In genomic region chr1:82972046-82972445, GRCm38 (mm10) we compare ENCODE assay signal across 11 mouse cellular contexts. TPM values are rescaled to one million over a fixed set of nuclear protein-coding genes. Genes with fewer than 3 reads are reported as not detected.
DNase-seq lines count a peak whose midpoint lies in the region; ATAC-seq lines count a peak whose summit lies in the region.
"Had no signal": no experiment of that assay in that cellular context is flagged by ENCODE, and none has a peak within 500 bp of the region (broad histone marks: within the 10 kb centered on the region; RNA-seq: fewer than 3 reads in every experiment).

No protein-coding gene starts in this region.

- H3K4me3 ChIP-seq in midbrain, embryonic 16.5 days (ENCODE audit: low read depth, low read length): no peak overlapping the region
- H3K4me3 ChIP-seq in midbrain, embryonic 13.5 days (replicated peaks): no peak overlapping the region
- no peak overlapping the region for H3K4me3 ChIP-seq in heart, embryonic 13.5 days
- no peak overlapping the region for H3K4me3 ChIP-seq in liver, embryonic 12.5 days

- H3K9me3 ChIP-seq in midbrain, embryonic 16.5 days (replicated peaks; ENCODE audit: control insufficient read depth, low read length, poor library complexity, severe bottlenecking): no peaks in the 10 kb centered on the region
- H3K9me3 ChIP-seq in midbrain, embryonic 13.5 days: no peaks in the 10 kb centered on the region
- no peaks in the 10 kb centered on the region for H3K9me3 ChIP-seq in heart, embryonic 13.5 days
- no peaks in the 10 kb centered on the region for H3K9me3 ChIP-seq in liver, embryonic 12.5 days (replicated peaks)

- H3K36me3 ChIP-seq in midbrain, embryonic 16.5 days (ENCODE audit: control insufficient read depth, insufficient read depth, low read length): no peaks in the 10 kb centered on the region
- H3K36me3 ChIP-seq in midbrain, embryonic 13.5 days: no peaks in the 10 kb centered on the region
- H3K36me3 ChIP-seq in heart, embryonic 13.5 days: no peaks in the 10 kb centered on the region
- H3K36me3 ChIP-seq in liver, embryonic 12.5 days: no peaks in the 10 kb centered on the region

- no peaks in the 10 kb centered on the region for H3K4me1 ChIP-seq in midbrain, embryonic 16.5 days (ENCODE audit: control insufficient read depth, insufficient read depth, low read length)
- H3K4me1 ChIP-seq in midbrain, embryonic 13.5 days (replicated peaks): no peaks in the 10 kb centered on the region
- peaks cover 38% of the 10 kb centered on the region for H3K4me1 ChIP-seq in heart, embryonic 13.5 days
- H3K4me1 ChIP-seq in liver, embryonic 12.5 days: peaks cover 29% of the 10 kb centered on the region

- 44% methylated on average over 4 of the region's 4 CpGs for WGBS in midbrain, embryonic 16.5 days
- WGBS in midbrain, embryonic 13.5 days: 44% methylated on average over 4 of the region's 4 CpGs
- 10% methylated on average over 4 of the region's 4 CpGs for WGBS in heart, embryonic 13.5 days
- WGBS in liver, embryonic 12.5 days (ENCODE audit: insufficient replicate concordance): 20% methylated on average over 4 of the region's 4 CpGs

- H3K27ac ChIP-seq in midbrain, embryonic 16.5 days (ENCODE audit: low read length): no peak overlapping the region
- no peak overlapping the region for H3K27ac ChIP-seq in midbrain, embryonic 13.5 days
- H3K27ac ChIP-seq in heart, embryonic 13.5 days (replicated peaks): peak overlapping the region; percentile 73
- H3K27ac ChIP-seq in liver, embryonic 12.5 days: 0 out of 2 replicates have a peak overlapping the region, but pooled peaks have one; percentile 45

- no peak overlapping the region for H3K9ac ChIP-seq in midbrain, embryonic 16.5 days (ENCODE audit: low read depth, low read length)
- H3K9ac ChIP-seq in midbrain, embryonic 13.5 days (replicated peaks): no peak overlapping the region
- H3K9ac ChIP-seq in heart, embryonic 13.5 days: 0 out of 2 replicates have a peak overlapping the region, but pooled peaks have one; percentile 12
- H3K9ac ChIP-seq in liver, embryonic 12.5 days: no peak overlapping the region

- peak; percentile 58; the same call in 1 of the 2 replicates for ATAC-seq in midbrain, embryonic 16.5 days
- no peak for ATAC-seq in midbrain, embryonic 13.5 days
- ATAC-seq in heart, embryonic 13.5 days (ENCODE audit: extremely low read depth, insufficient number of reproducible peaks, low FRiP score, low TSS enrichment): peak; percentile 61
- peak; percentile 66 for ATAC-seq in liver, embryonic 12.5 days

- H3K27me3 ChIP-seq in midbrain, embryonic 16.5 days (ENCODE audit: control insufficient read depth, insufficient read depth, low read depth, low read length): no peaks in the 10 kb centered on the region
- no peaks in the 10 kb centered on the region for H3K27me3 ChIP-seq in midbrain, embryonic 13.5 days
- no peaks in the 10 kb centered on the region for H3K27me3 ChIP-seq in heart, embryonic 13.5 days (replicated peaks)
- no peaks in the 10 kb centered on the region for H3K27me3 ChIP-seq in liver, embryonic 12.5 days (replicated peaks)

- intact Hi-C loops in left cerebral cortex, postnatal 10 days (cut with DNase I): no loop called here

- DNase-seq in natural killer cell, adult 2 months (ENCODE audit: low spot score in 2 of 2): no peak
- DNase-seq in left cerebral cortex, postnatal 10 days (ENCODE audit: extremely low spot score in 1 of 2, low spot score in 2 of 2): no peak
- DNase-seq in ovary, postnatal 14 days (ENCODE audit: low spot score): no peak
- DNase-seq in left cerebral cortex, adult 11 months (ENCODE audit: low spot score): no peak

- no peak overlapping the region for H3K4me2 ChIP-seq in midbrain, embryonic 16.5 days (ENCODE audit: low read length)
- H3K4me2 ChIP-seq in midbrain, embryonic 13.5 days (replicated peaks): no peak overlapping the region
- H3K4me2 ChIP-seq in heart, embryonic 13.5 days: peak overlapping the region; percentile 35
- no peak overlapping the region for H3K4me2 ChIP-seq in liver, embryonic 12.5 days

RNA-seq across cellular contexts. Expression of gene Gm47955, which starts 12.0 kb away (rescaled TPM):
- not detected in 2 replicates for polyA plus RNA-seq in midbrain, embryonic 16.5 days (2015; fragmentation: Nextera tagmentation; extraction: Ambion mirVana)
- polyA plus RNA-seq in midbrain, embryonic 13.5 days (2015; fragmentation: Nextera tagmentation; extraction: Ambion mirVana): not detected in 2 replicates
- not detected in 2 replicates for polyA plus RNA-seq in heart, embryonic 13.5 days (2015; fragmentation: Nextera tagmentation; extraction: Ambion mirVana)
- not detected in 2 replicates for polyA plus RNA-seq in liver, embryonic 12.5 days (2016; fragmentation: Nextera tagmentation; extraction: Ambion mirVana)
- not detected for total RNA-seq in left cerebral cortex, postnatal 10 days (2021)
- total RNA-seq: gastrocnemius, postnatal 4 days; left cerebral cortex, postnatal 36 days had no signal
- polyA plus RNA-seq: embryonic facial prominence, embryonic 14.5 days had no signal

RNA-seq across cellular contexts. Expression of gene Gm7544, which starts 16.2 kb away (rescaled TPM):
- polyA plus RNA-seq in midbrain, embryonic 16.5 days (2015; fragmentation: Nextera tagmentation; extraction: Ambion mirVana): not detected in 2 replicates
- not detected in 2 replicates for polyA plus RNA-seq in midbrain, embryonic 13.5 days (2015; fragmentation: Nextera tagmentation; extraction: Ambion mirVana)
- not detected in 2 replicates for polyA plus RNA-seq in heart, embryonic 13.5 days (2015; fragmentation: Nextera tagmentation; extraction: Ambion mirVana)
- not detected in 2 replicates for polyA plus RNA-seq in liver, embryonic 12.5 days (2016; fragmentation: Nextera tagmentation; extraction: Ambion mirVana)
- not detected for total RNA-seq in left cerebral cortex, postnatal 10 days (2021)
- total RNA-seq: gastrocnemius, postnatal 4 days; left cerebral cortex, postnatal 36 days had no signal
- polyA plus RNA-seq: embryonic facial prominence, embryonic 14.5 days had no signal

RNA-seq across cellular contexts. Expression of gene Gm47959, which starts 28.3 kb away (rescaled TPM):
- not detected in 2 replicates for polyA plus RNA-seq in midbrain, embryonic 16.5 days (2015; fragmentation: Nextera tagmentation; extraction: Ambion mirVana)
- not detected in 2 replicates for polyA plus RNA-seq in midbrain, embryonic 13.5 days (2015; fragmentation: Nextera tagmentation; extraction: Ambion mirVana)
- polyA plus RNA-seq in heart, embryonic 13.5 days (2015; fragmentation: Nextera tagmentation; extraction: Ambion mirVana): not detected in 2 replicates
- polyA plus RNA-seq in liver, embryonic 12.5 days (2016; fragmentation: Nextera tagmentation; extraction: Ambion mirVana): not detected in 2 replicates
- total RNA-seq in left cerebral cortex, postnatal 10 days (2021): not detected
- total RNA-seq: gastrocnemius, postnatal 4 days; left cerebral cortex, postnatal 36 days had no signal
- polyA plus RNA-seq: embryonic facial prominence, embryonic 14.5 days had no signal

RNA-seq across cellular contexts. Expression of gene A030003K21Rik, which starts 28.9 kb away (rescaled TPM):
- polyA plus RNA-seq in midbrain, embryonic 16.5 days (2015; fragmentation: Nextera tagmentation; extraction: Ambion mirVana): not detected in 2 replicates
- polyA plus RNA-seq in midbrain, embryonic 13.5 days (2015; fragmentation: Nextera tagmentation; extraction: Ambion mirVana): not detected in 2 replicates
- not detected in 2 replicates for polyA plus RNA-seq in heart, embryonic 13.5 days (2015; fragmentation: Nextera tagmentation; extraction: Ambion mirVana)
- polyA plus RNA-seq in liver, embryonic 12.5 days (2016; fragmentation: Nextera tagmentation; extraction: Ambion mirVana): not detected in 2 replicates
- not detected for total RNA-seq in left cerebral cortex, postnatal 10 days (2021)
- total RNA-seq: gastrocnemius, postnatal 4 days; left cerebral cortex, postnatal 36 days had no signal
- polyA plus RNA-seq: embryonic facial prominence, embryonic 14.5 days had no signal

RNA-seq across cellular contexts. Expression of gene Gm6217, which starts 40.8 kb away (rescaled TPM):
- polyA plus RNA-seq in midbrain, embryonic 16.5 days (2015; fragmentation: Nextera tagmentation; extraction: Ambion mirVana): not detected in 2 replicates
- not detected in 2 replicates for polyA plus RNA-seq in midbrain, embryonic 13.5 days (2015; fragmentation: Nextera tagmentation; extraction: Ambion mirVana)
- polyA plus RNA-seq in heart, embryonic 13.5 days (2015; fragmentation: Nextera tagmentation; extraction: Ambion mirVana): not detected in 2 replicates
- not detected in 2 replicates for polyA plus RNA-seq in liver, embryonic 12.5 days (2016; fragmentation: Nextera tagmentation; extraction: Ambion mirVana)
- total RNA-seq in left cerebral cortex, postnatal 10 days (2021): not detected
- total RNA-seq: gastrocnemius, postnatal 4 days; left cerebral cortex, postnatal 36 days had no signal
- polyA plus RNA-seq: embryonic facial prominence, embryonic 14.5 days had no signal

Comparison
In these comparisons a context has a peak if more than half of its experiments do, and no peak if none do; other contexts are left out.
1. H3K27ac ChIP-seq: peak in heart, embryonic 13.5 days (single experiment) and liver, embryonic 12.5 days (single experiment); none in midbrain, embryonic 16.5 days (single experiment) and midbrain, embryonic 13.5 days (single experiment).